Mouse (Mus musculus) embryo, embryonic 11 days (tissue): ENCODE results near the gene Ppm1l.
"Not testable (repeated sequence)": the region's sequence is repeated elsewhere in the genome, so short reads cannot be mapped to it uniquely, and the experiment has no call there.

ENCODE experiments used
- DNase-seq: peaks from one replicate; pipeline ENCODE4 v3.0.0-alpha.2; 2015

Ppm1l gene

DNA sequence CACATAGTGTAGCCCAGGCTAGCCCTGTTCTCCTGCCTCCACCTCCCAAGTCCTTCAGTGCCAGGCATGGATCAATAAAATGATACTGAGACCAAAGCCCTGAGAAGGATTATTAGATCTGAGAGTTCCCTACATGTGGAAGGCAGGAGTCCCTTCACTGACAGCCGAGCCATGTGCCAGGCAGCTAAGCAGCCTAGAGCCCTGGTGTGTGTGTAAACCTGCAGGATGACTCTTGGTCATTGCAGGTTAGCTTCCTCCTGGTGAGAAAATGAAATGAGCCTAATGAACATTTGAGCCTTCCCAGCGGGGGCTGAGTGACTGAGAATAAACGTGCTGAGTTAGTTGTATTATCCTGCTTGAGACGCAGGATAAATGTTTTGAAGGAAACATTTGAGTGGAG lies 232.9 kb downstream of the Ppm1l start:
- DNase-seq: no peak

- DNase-seq: no peak
Measured at GRCm38 (mm10) chr3:69555511-69555910, 238.8 kb downstream of the Ppm1l start.

GRCm38 (mm10) chr3:69556092-69556778 lies 239.6 kb downstream of the Ppm1l start:
- DNase-seq: no peak

DNA sequence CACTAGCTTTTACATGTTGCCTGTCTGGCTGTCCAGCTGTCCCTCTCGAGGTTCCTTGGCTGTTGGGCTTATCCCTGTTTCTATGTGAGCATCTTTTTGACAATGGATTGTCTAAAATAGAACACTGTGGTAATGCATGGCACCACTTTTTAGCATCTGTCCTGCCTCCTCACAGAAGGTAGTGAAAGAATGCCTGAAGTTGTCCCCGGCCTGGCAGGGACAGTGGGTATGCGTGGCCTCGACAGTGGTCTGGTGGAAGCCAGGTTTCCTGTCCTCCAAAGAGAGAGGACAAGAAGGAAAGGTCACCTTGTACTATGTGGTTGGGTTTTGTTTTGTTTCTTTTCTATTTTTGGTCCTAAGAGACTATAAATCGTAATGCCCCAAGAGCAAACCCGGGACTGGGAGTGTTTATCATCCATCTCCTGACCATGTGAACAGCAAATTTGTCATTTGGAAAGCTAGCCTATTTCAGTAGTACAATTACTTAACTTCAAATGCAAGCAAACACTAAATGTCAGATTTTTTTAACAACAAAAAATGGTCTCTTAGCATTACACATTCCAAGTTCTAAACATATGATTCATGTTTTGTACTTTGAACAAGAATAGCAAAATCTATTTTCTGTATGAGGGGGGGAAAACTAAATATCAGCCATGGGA lies 242.8 kb downstream of the Ppm1l start:
- no peak for DNase-seq

GRCm38 (mm10) chr3:69559975-69560330 lies 243.3 kb downstream of the Ppm1l start:
- DNase-seq: no peak

DNA sequence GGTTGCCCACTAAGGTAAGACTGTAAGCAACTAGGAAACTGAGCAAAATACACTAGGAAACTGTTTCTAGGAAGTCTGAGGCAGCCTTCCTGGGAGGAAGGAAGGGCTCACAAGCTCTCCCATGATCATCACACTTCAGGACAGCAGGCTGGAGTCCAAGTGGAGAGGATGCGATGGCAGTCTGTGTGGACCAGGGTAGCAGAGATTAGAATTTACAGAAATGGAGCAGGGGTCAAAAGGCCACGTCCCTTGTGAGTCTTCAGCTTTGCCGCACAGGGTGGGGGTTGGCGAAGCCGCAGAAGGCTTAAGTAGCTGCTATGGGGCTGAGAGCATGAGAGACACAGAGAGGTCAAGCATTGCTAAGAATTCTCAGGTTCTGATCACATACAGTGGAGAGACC lies 245.0 kb downstream of the Ppm1l start:
- DNase-seq: peak; percentile 21

GRCm38 (mm10) chr3:69563406-69563805 lies 246.7 kb downstream of the Ppm1l start:
- DNase-seq: no peak

DNA sequence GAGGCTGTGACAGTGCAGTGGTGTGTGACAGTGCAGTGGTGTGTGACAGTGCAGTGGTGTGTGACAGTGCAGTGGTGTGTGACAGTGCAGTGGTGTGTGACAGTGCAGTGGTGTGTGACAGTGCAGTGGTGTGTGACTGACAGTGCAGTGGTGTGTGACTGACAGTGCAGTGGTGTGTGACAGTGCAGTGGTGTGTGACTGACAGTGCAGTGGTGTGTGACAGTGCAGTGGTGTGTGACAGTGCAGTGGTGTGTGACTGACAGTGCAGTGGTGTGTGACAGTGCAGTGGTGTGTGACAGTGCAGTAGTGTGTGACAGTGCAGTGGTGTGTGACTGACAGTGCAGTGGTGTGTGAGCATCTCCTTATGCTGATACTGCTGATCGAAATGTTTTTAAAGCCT lies 248.9 kb downstream of the Ppm1l start:
- DNase-seq: not testable (repeated sequence)

DNA sequence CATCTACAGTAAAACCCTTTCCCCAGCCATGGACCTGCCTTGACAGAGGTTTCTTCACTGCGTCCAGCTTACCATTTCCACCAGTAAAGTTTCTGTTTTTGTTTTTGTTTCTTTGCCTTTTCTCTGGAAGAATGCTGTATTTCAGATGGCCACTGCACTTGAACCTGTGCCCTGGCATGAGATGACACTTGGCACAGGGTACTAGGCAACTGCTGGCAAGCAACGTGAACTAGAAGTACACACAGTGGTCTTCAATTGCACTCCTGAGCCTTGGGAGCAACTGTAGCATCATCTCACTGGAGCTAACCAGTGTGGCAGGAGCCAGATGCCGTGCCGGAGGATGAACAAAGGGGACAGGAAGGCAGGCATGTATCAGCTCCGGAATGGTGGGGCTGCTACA lies 255.9 kb downstream of the Ppm1l start:
- DNase-seq: no peak

- DNase-seq: no peak
Measured at GRCm38 (mm10) chr3:69575577-69575976, 258.9 kb downstream of the Ppm1l start.

DNA sequence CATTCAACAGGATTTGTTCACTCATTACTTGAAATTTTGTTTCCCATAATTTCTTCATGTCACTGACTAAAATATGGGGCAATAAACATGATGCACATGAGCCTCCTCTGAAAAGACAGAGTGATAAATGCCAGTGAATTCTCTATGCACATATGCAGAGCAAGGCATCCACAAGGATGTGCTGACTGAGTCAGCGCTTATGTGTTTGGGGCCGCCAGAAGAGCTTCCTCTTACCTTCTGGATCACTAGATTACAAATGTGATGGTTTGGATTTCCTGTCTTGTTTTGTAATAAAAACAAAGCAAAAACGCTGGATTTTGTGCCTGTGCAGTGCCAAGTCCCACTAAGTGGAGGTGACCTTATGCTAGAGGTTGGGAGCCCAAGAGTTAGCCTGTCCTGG lies 260.1 kb downstream of the Ppm1l start:
- no peak for DNase-seq

GRCm38 (mm10) chr3:69578791-69579190 lies 262.1 kb downstream of the Ppm1l start:
- no peak for DNase-seq

GRCm38 (mm10) chr3:69583798-69584197 lies 267.1 kb downstream of the Ppm1l start:
- DNase-seq: no peak

DNA sequence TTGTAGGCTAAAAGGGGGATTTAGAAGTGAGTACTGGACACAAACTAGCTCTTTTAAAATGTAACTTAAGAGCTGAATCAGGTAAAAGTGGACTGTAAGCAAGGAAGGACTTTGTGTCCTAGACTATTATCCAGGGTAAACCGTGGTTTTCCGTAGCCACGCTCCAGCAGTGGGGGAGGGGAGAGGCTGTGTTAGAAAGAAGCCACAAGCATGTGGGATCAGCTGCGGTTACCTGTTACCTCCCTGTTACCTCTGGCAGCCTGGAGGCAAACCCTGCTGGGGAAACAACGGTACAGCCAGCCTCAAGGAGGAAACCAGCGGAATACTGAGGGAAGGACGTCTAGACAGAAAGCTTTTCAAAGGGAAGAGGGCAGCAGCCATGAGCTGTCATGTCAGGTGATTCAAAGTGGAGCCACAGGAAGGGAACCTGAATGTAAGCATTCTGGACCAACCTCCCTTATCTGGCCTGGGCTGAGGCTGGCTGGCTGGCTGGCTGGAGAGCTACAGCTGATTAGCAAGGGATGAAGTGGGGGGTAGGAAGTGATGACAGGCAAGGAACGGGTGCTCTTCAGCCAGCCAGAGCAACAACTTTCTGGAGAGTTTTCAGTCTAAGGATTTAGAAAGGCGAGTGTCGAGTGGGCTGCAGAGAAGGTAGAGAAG lies 271.6 kb downstream of the Ppm1l start:
- DNase-seq: no peak

GRCm38 (mm10) chr3:69593426-69593825 lies 276.8 kb downstream of the Ppm1l start:
- DNase-seq: no peak

DNA sequence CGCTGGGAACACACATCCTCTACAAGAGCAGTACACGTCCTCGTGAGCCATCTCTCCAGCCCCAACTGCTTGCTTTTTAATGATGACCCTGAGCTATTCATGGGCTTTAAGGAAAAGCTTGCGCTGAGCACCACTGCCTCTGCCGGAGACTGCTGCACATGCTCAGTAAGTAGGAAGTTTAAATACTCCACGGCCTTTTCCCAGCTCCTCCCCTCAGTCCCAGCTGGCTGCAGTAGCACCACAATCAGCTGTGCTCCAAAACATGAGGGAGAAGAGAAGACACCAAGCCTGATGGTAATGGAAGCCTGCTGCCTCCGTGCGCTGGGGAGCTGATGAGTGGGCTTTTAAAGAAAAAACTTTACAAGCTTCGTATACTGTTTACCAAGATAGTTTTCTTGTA lies 277.4 kb downstream of the Ppm1l start:
- peak; percentile 12 for DNase-seq

DNA sequence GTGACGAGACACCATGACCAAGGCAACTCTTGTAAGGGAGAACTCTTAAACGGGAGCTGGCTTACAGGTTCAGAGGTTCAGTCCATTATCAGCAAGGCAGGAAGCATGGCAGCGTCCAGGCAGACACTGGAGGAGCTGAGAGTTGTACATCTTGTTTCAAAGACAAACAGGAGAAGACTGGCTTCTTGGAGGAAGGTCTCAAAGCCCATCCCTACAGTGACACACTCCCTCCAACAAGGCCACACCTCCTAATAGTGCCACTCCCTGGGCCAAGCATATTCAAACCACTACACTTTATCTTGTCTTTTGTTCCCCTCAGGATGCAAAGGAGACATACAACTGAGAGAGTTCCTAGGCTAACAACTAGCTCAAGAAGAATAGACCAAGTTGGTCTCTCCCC lies 279.5 kb downstream of the Ppm1l start:
- DNase-seq: no peak

- no peak for DNase-seq
Measured at GRCm38 (mm10) chr3:69597211-69597610, 280.6 kb downstream of the Ppm1l start.

GRCm38 (mm10) chr3:69597816-69598215 lies 281.2 kb downstream of the Ppm1l start:
- DNase-seq: peak; percentile 29

- DNase-seq: peak; percentile 91
Measured at GRCm38 (mm10) chr3:69598261-69599165, 281.9 kb downstream of the Ppm1l start, which contains the start of gene B3galnt1. Gene B3galnt1, minus strand, starts transcription at chr3:69598960.

DNA sequence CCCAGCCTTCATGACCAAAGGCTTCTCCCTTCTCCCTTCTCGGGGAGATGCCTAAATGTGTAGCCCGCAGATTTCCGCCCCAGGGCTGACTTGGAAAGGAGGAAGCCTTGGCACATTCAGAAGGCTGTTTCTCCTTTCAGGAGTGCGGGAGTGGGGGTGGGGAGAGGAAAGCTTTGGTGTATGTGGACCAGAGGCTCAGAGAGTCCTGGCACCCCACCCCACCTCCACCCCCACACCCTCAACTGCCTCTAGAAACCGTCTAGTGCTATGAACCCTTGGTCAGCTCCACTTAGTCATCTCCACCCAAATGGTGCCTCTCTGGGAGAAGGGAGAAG lies 282.5 kb downstream of the Ppm1l start:
- DNase-seq: no peak

GRCm38 (mm10) chr3:69606923-69607322 lies 290.3 kb downstream of the Ppm1l start:
- DNase-seq: no peak

GRCm38 (mm10) chr3:69607468-69607867 lies 290.8 kb downstream of the Ppm1l start:
- DNase-seq: no peak
